Mouse (Mus musculus) midbrain, embryonic 16.5 days (tissue): ENCODE data around the gene 4930470P17Rik. TPM values are rescaled to one million over a fixed set of nuclear protein-coding genes. Genes with fewer than 3 reads are reported as not detected.

ENCODE experiments used
- ATAC-seq: fragments of 200-750 bp; cut with Nextera tagmentation; 2 replicates; pipeline ENCODE4 v1.8.0; 2017; ENCODE audit warnings: moderate TSS enrichment
- H3K27ac ChIP-seq: fragments of 300-500 bp; sonication (generic); 2 replicates; pipeline ENCODE4 v1.5.1; 2014; ENCODE audit warnings: mild to moderate bottlenecking, low read length, mixed read lengths
- H3K27me3 ChIP-seq: fragments of 300-500 bp; sonication (generic); 2 replicates; pipeline ENCODE4 v1.6.1; 2014; ENCODE audit warnings: low read depth, low read length, mixed read lengths; ENCODE audit not compliant: control insufficient read depth, insufficient read depth
- H3K36me3 ChIP-seq: fragments of 300-500 bp; sonication (generic); 2 replicates; pipeline ENCODE4 v1.6.1; 2014; ENCODE audit warnings: mild to moderate bottlenecking, low read length, moderate library complexity, mixed read lengths; ENCODE audit not compliant: control insufficient read depth, insufficient read depth
- H3K4me1 ChIP-seq: fragments of 300-500 bp; sonication (generic); 2 replicates; pipeline ENCODE4 v1.6.1; 2014; ENCODE audit warnings: mild to moderate bottlenecking, low read length, mixed read lengths; ENCODE audit not compliant: control insufficient read depth, insufficient read depth
- H3K4me2 ChIP-seq: fragments of 300-500 bp; sonication (generic); 2 replicates; pipeline ENCODE4 v1.6.1; 2014; ENCODE audit warnings: mild to moderate bottlenecking, low read length, mixed read lengths
- H3K4me3 ChIP-seq: fragments of 300-500 bp; sonication (generic); 2 replicates; pipeline ENCODE4 v1.5.1; 2014; ENCODE audit warnings: low read depth, mild to moderate bottlenecking, low read length, moderate library complexity, mixed read lengths
- H3K9ac ChIP-seq: fragments of 300-500 bp; sonication (generic); 2 replicates; pipeline ENCODE4 v1.6.1; 2014; ENCODE audit warnings: low read depth, low read length, mixed read lengths
- H3K9me3 ChIP-seq: fragments of 300-500 bp; sonication (generic); replicated peaks from 2 replicates; pipeline ENCODE4 v1.6.1; 2014; ENCODE audit warnings: mild to moderate bottlenecking, low read length, mixed read lengths; ENCODE audit not compliant: control insufficient read depth, poor library complexity, severe bottlenecking
- WGBS: fragments of 180-500 bp; shearing (Covaris S2); extraction: QIAGEN DNeasy Blood & Tissue Kit; methylation state at CpG from one replicate; pipeline ENCODE4 v1.1.7; 2014; 5-methylcytosine and 5-hydroxymethylcytosine counted together
- polyA plus RNA-seq: library from polyadenylated mRNA; unstranded; fragments of >200 nt; fragmentation: Nextera tagmentation; extraction: Ambion mirVana; gene quantifications from 2 replicates; pipeline ENCODE4 v1.2.1, GENCODE M21; 2015

Gene 4930470P17Rik
- 0.15 TPM in 1 of 2 replicates, not detected in the other for polyA plus RNA-seq

GRCm38 (mm10) chr2:170601917-170602316 is at the start of gene 4930470P17Rik:
Gene 4930470P17Rik, minus strand, starts transcription at chr2:170602017.
- Histone ChIP-seq H3K9me3 (no peaks in the 10 kb centered on the region), H3K4me3 (no peak within 1 kb of the TSS), H3K27me3 (no peaks in the 10 kb centered on the region), H3K4me1 (no peaks in the 10 kb centered on the region), H3K9ac (no peak within 1 kb of the TSS), H3K4me2 (no peak within 1 kb of the TSS), H3K27ac (no peak within 1 kb of the TSS), H3K36me3 (no peaks in the 10 kb centered on the region)
- WGBS, result 76% methylated on average over 9 of the region's 9 CpGs
- ATAC-seq, result no peak

DNA sequence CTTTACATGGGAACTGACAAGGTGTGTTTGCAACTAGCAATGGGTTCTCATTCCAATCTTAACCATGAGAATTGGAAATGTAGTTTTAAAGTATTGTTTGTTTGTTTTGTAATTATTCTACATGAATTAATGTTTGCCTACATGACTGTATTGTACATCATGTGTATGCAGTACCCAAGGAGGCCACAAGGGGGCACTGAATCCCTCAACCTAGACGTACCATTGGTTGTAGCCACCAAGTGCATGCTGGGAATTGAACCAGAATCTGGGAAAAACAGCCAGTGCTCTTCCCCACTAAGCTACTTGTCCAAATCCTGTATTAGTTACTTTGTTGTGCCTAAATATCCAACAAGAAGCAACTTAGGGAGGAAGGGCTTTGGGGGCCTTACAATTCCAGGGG is 49.7 kb upstream of the 4930470P17Rik start:
- H3K27ac ChIP-seq, result no peak overlapping the region
- no peak overlapping the region for H3K9ac ChIP-seq
- peaks cover 5% of the 10 kb centered on the region for H3K4me1 ChIP-seq
- 87% methylated on average over 1 of the region's 1 CpGs for WGBS
- no peaks in the 10 kb centered on the region for H3K27me3 ChIP-seq
- no peaks in the 10 kb centered on the region for H3K36me3 ChIP-seq
- no peak for ATAC-seq
- H3K9me3 ChIP-seq, result no peaks in the 10 kb centered on the region
- no peak overlapping the region for H3K4me3 ChIP-seq
- no peak overlapping the region for H3K4me2 ChIP-seq

GRCm38 (mm10) chr2:170648542-170648941 is 46.7 kb upstream of the 4930470P17Rik start:
- no peak for ATAC-seq
- Histone ChIP-seq H3K4me2 (no peak overlapping the region), H3K9me3 (no peaks in the 10 kb centered on the region), H3K4me3 (no peak overlapping the region), H3K27ac (no peak overlapping the region), H3K27me3 (no peaks in the 10 kb centered on the region), H3K36me3 (no peaks in the 10 kb centered on the region), H3K9ac (no peak overlapping the region), H3K4me1 (peaks cover 3% of the 10 kb centered on the region)
- WGBS, result 67% methylated on average over 11 of the region's 11 CpGs

- no peaks in the 10 kb centered on the region for H3K9me3 ChIP-seq
- no peak overlapping the region for H3K4me2 ChIP-seq
- no peak overlapping the region for H3K27ac ChIP-seq
- H3K9ac ChIP-seq, result no peak overlapping the region
- H3K4me1 ChIP-seq, result peaks cover 10% of the 10 kb centered on the region
- ATAC-seq, result no peak
- H3K36me3 ChIP-seq, result no peaks in the 10 kb centered on the region
- H3K4me3 ChIP-seq, result no peak overlapping the region
- H3K27me3 ChIP-seq, result no peaks in the 10 kb centered on the region
- WGBS, result 92% methylated on average over 6 of the region's 6 CpGs
Observed at GRCm38 (mm10) chr2:170646201-170646600, 44.4 kb upstream of the 4930470P17Rik start.

DNA sequence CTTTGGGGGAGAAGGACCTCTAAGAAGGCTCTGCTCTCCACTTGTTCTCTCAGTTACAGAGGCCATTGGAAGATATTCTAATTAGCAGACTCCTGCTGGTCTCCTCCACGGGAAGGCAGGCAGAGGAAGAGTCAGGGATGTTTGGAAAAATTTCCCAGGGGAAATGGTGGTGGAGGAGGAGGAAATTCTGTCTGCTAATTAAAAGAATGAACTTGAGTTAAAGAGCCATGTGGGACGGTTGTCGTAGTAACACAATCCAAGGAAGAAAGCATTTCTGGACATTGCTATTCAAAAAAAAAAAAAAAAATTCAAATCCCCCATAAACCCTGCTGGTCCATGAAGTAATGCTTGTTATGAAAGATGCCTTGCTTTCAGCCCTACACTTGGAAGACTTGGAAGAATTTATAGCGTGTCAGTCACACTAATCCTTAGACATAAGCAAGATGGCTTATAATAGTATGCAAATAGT is 40.6 kb upstream of the 4930470P17Rik start:
- Histone ChIP-seq H3K4me2 (no peak overlapping the region), H3K27me3 (no peaks in the 10 kb centered on the region), H3K4me3 (no peak overlapping the region), H3K27ac (peak overlapping the region; percentile 69), H3K9ac (no peak overlapping the region), H3K36me3 (no peaks in the 10 kb centered on the region), H3K9me3 (no peaks in the 10 kb centered on the region), H3K4me1 (peaks cover 21% of the 10 kb centered on the region)
- ATAC-seq, result peak; percentile 36; the same call in 1 of the 2 replicates
- 1% methylated on average over 4 of the region's 4 CpGs for WGBS

GRCm38 (mm10) chr2:170640281-170640680 is 38.5 kb upstream of the 4930470P17Rik start:
- peaks cover 22% of the 10 kb centered on the region for H3K4me1 ChIP-seq
- no peak overlapping the region for H3K27ac ChIP-seq
- WGBS, result 86% methylated on average over 11 of the region's 11 CpGs

DNA sequence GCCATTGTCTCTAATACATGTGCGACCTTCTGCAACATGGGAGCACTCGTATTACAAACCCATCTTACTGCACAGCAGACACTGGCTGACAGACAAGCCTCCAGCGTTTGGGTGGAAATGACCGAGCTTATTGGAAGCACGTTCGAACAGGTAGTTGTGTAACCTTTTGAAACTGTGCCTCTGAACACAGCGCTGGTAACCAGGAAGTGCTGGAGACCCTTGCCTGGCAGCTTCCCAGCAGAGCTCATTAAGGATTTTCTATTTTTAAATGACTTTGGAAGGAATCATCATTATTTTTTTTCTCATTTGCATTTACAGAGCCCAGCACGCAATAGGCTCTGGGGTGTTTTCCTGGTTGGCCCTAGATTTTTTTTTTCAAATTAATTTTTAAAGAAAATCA is 36.9 kb upstream of the 4930470P17Rik start:
- 0 out of 2 replicates have a peak, but pooled peaks have one; percentile 19 for ATAC-seq
- H3K9me3 ChIP-seq, result no peaks in the 10 kb centered on the region
- H3K4me3 ChIP-seq, result no peak overlapping the region
- no peaks in the 10 kb centered on the region for H3K36me3 ChIP-seq
- no peak overlapping the region; the same call in 1 of the 2 replicates for H3K4me2 ChIP-seq
- WGBS, result 43% methylated on average over 8 of the region's 8 CpGs
- H3K9ac ChIP-seq, result no peak overlapping the region
- H3K4me1 ChIP-seq, result peaks cover 26% of the 10 kb centered on the region
- no peaks in the 10 kb centered on the region for H3K27me3 ChIP-seq
- H3K27ac ChIP-seq, result peak overlapping the region; percentile 37; the same call in 1 of the 2 replicates

More at GRCm38 (mm10) chr2:170640281-170640680, 38.5 kb upstream of the 4930470P17Rik start:
- no peak overlapping the region for H3K4me2 ChIP-seq
- no peak for ATAC-seq
- H3K36me3 ChIP-seq, result no peaks in the 10 kb centered on the region
- no peak overlapping the region for H3K4me3 ChIP-seq
- H3K9me3 ChIP-seq, result no peaks in the 10 kb centered on the region
- no peaks in the 10 kb centered on the region for H3K27me3 ChIP-seq
- no peak overlapping the region for H3K9ac ChIP-seq

DNA sequence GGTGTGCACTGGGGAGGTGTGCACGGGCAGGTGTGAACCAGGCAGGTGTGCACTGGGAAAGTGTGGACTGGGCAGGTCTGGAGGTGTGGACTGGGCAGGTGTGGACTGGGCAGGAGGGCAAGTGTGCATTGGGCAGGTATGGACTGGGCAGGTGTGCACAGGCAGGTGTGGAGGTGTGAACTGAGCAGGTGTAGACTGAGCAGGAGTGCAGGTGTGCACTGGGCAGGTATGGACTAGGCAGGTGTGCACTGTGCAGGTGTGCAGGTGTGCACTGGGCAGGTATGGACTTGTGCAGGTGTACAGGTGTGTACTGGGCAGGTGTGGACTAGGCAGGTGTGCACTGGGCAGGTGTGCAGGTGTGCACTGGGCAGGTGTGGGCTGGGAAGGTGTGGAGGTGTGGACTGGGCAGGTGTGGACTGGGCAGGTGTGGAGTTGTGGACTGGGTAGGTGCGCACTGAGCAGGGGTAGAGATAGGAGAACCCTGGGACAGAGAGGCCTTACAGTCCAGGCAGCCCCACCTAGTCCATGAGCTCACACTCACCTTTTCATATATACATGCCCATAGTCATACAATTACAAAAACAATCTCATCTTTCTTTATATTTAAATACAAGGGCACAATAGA is 31.3 kb upstream of the 4930470P17Rik start:
- Histone ChIP-seq H3K27ac (no peak overlapping the region), H3K36me3 (no peaks in the 10 kb centered on the region), H3K9me3 (no peaks in the 10 kb centered on the region), H3K4me1 (0 out of 2 replicates have a peak, but pooled peaks cover 8% of the 10 kb centered on the region), H3K4me2 (no peak overlapping the region), H3K27me3 (no peaks in the 10 kb centered on the region), H3K4me3 (no peak overlapping the region), H3K9ac (no peak overlapping the region)
- WGBS, result 89% methylated on average over 2 of the region's 2 CpGs
- 0 out of 2 replicates have a peak, but pooled peaks have one; percentile 40 for ATAC-seq

GRCm38 (mm10) chr2:170632386-170632785 is 30.6 kb upstream of the 4930470P17Rik start:
- H3K27ac ChIP-seq, result no peak overlapping the region
- no peaks in the 10 kb centered on the region for H3K9me3 ChIP-seq
- ATAC-seq, result no peak
- no peak overlapping the region for H3K9ac ChIP-seq
- H3K4me2 ChIP-seq, result no peak overlapping the region
- H3K27me3 ChIP-seq, result no peaks in the 10 kb centered on the region
- no peak overlapping the region for H3K4me3 ChIP-seq
- 0 out of 2 replicates have a peak, but pooled peaks cover 7% of the 10 kb centered on the region for H3K4me1 ChIP-seq
- H3K36me3 ChIP-seq, result no peaks in the 10 kb centered on the region
